16 mouse cellular contexts compared by ENCODE assay signal in the genomic region with DNA sequence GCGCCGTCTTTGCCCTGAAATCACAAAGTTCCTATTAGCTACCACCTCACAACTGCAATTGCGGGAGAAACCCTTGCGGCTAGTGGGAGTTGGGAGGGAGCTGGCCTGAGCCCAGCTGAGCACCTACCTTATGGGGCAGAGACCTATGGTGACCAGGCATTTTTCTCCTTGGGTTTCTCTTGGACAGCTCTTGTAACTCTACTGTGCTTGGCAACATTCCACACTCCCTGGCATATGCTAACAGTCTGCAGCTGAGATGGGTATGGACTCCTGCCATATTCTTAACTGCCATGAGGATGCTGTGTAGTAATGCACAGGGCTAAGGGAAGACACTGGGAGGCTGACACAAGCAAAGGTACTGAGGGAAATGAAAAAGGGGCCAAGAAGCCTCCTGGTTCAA. TPM values are rescaled to one million over a fixed set of nuclear protein-coding genes. Genes with fewer than 3 reads are reported as not detected.
DNase-seq lines count a peak whose midpoint lies in the region; ATAC-seq and TF ChIP-seq lines count a peak whose summit lies in the region.
"Had no signal": no experiment of that assay in that cellular context is flagged by ENCODE, and none has a peak within 500 bp of the region (broad histone marks: within the 10 kb centered on the region; RNA-seq: fewer than 3 reads in every experiment).

No protein-coding gene starts in this region.

- intact Hi-C loops in left cerebral cortex, postnatal 25 days (cut with DNase I), result no loop called here
- intact Hi-C loops in left cerebral cortex, adult 2 months (cut with DNase I), result no loop called here

- 81% methylated on average over 4 of the region's 4 CpGs for WGBS in lung, postnatal 0 days

- H3K4me2 ChIP-seq in lung, postnatal 0 days (replicated peaks; ENCODE audit: low read depth, low read length), result no peak overlapping the region
- H3K4me2 ChIP-seq: intestine, embryonic 15.5 days; liver, embryonic 15.5 days had no signal

- H3K27ac ChIP-seq in left cerebral cortex, adult 2 months, result no peak overlapping the region
- H3K27ac ChIP-seq in lung, postnatal 0 days (ENCODE audit: low read length), result no peak overlapping the region
- H3K27ac ChIP-seq: intestine, embryonic 15.5 days; liver, embryonic 15.5 days had no signal

- H3K4me3 ChIP-seq in left cerebral cortex, adult 2 months, result no peak overlapping the region
- H3K4me3 ChIP-seq in lung, postnatal 0 days (ENCODE audit: low read depth, low read length), result no peak overlapping the region
- H3K4me3 ChIP-seq: intestine, embryonic 15.5 days; liver, embryonic 15.5 days; myocyte had no signal

- ATAC-seq in cerebellum, adult (ENCODE audit: insufficient number of reproducible peaks, low FRiP score, low TSS enrichment), result peak; percentile 87
- ATAC-seq in lung, postnatal 0 days, result no peak
- ATAC-seq: intestine, embryonic 15.5 days had no signal

- H3K4me1 ChIP-seq in lung, postnatal 0 days (ENCODE audit: insufficient read depth, low read depth, low read length), result no peaks in the 10 kb centered on the region

- TF ChIP-seq EP300 in lung, postnatal 0 days (IDR thresholded peaks at IDR 0.05), result no peak

- no peaks in the 10 kb centered on the region for H3K27me3 ChIP-seq in lung, postnatal 0 days (replicated peaks; ENCODE audit: insufficient read depth, low read length)
- H3K27me3 ChIP-seq: intestine, embryonic 15.5 days; liver, embryonic 15.5 days had no signal

- no peaks in the 10 kb centered on the region for H3K9me3 ChIP-seq in lung, postnatal 0 days (ENCODE audit: low read length)
- H3K9me3 ChIP-seq: intestine, embryonic 15.5 days; liver, embryonic 15.5 days had no signal

- H3K36me3 ChIP-seq in lung, postnatal 0 days (ENCODE audit: insufficient read depth, low read length), result no peaks in the 10 kb centered on the region

- peak; percentile 33 for DNase-seq in adrenal gland, postnatal 10 days
- no peak for DNase-seq in adrenal gland, adult 8-10 months
- DNase-seq in left cerebral cortex, postnatal 25 days (ENCODE audit: low spot score in 2 of 2), result peak; percentile 19 to 59
- no peak for DNase-seq in left cerebral cortex, adult 2 months (ENCODE audit: extremely low spot score in 1 of 2, low spot score in 2 of 2)
- peak; percentile 31 for DNase-seq in fat pad, adult 2 months (ENCODE audit: extremely low read depth, low read depth, low spot score)
- no peak for DNase-seq in c-Kit-positive CD71-positive TER-119-positive erythroid progenitor cells, embryonic 14.5 days (ENCODE audit: low spot score)
- no peak for DNase-seq in lung, postnatal 0 days (ENCODE audit: low spot score)
- DNase-seq: gastrocnemius, postnatal 10 days; thymus, postnatal 25 days had no signal

- no peak overlapping the region for H3K9ac ChIP-seq in lung, postnatal 0 days (replicated peaks; ENCODE audit: low read depth)
- H3K9ac ChIP-seq: intestine, embryonic 15.5 days; liver, embryonic 15.5 days had no signal

- no peak for TF ChIP-seq CTCF in left cerebral cortex, adult 2 months (IDR thresholded peaks at IDR 0.05)
- TF ChIP-seq CTCF in lung, postnatal 0 days (IDR thresholded peaks at IDR 0.05), result no peak

RNA-seq across cellular contexts. Expression of a gene that starts 29.5 kb away (rescaled TPM):
- total RNA-seq in adrenal gland, postnatal 10 days (2021), result not detected
- not detected for total RNA-seq in adrenal gland, adult 8-10 months (2022)
- not detected for total RNA-seq in left cerebral cortex, postnatal 25 days (2021)
- not detected for total RNA-seq in left cerebral cortex, adult 2 months (2021)
- 17.1 and 19.2 TPM in 2 replicates for polyA plus RNA-seq in lung, postnatal 0 days (2015; fragmentation: Nextera tagmentation; extraction: Ambion mirVana)
- total RNA-seq: gastrocnemius, postnatal 10 days; left cerebral cortex, postnatal 36 days; megakaryocyte progenitor cell, adult 5-6 weeks had no signal
- polyA plus RNA-seq: heart, embryonic 14.5 days; liver, embryonic 15.5 days; myocyte had no signal

RNA-seq across cellular contexts. Expression of a gene that starts 43.6 kb away (rescaled TPM):
- 10 to 100 TPM; 31.7 to 39.4 TPM for total RNA-seq in adrenal gland, postnatal 10 days (2021)
- total RNA-seq in adrenal gland, adult 8-10 months (2022), result 100 to 1,000 TPM in 2 of 4 experiments, 10 to 100 TPM in 2; 57.5 to 105 (median 81.7) TPM
- 100 to 1,000 TPM; 171 TPM for total RNA-seq in left cerebral cortex, postnatal 25 days (2021)
- total RNA-seq in left cerebral cortex, adult 2 months (2021), result 100 to 1,000 TPM; 166 TPM
- polyA plus RNA-seq in lung, postnatal 0 days (2015; fragmentation: Nextera tagmentation; extraction: Ambion mirVana), result 13.9 and 22.4 TPM in 2 replicates

Comparison
In these comparisons a context has a peak if more than half of its experiments do, and no peak if none do; other contexts are left out.
1. DNase-seq: peak in adrenal gland, postnatal 10 days (single experiment), left cerebral cortex, postnatal 25 days (2 of 2) and fat pad, adult 2 months (single experiment); none in adrenal gland, adult 8-10 months (single experiment), left cerebral cortex, adult 2 months (0 of 2), c-Kit-positive CD71-positive TER-119-positive erythroid progenitor cells, embryonic 14.5 days (single experiment) and lung, postnatal 0 days (single experiment).